Mouse (Mus musculus): ENCODE results near the gene Mrpl52.

Gene Mrpl52

GRCm38 (mm10) chr14:54475941-54476844 is 49.5 kb downstream of the Mrpl52 start, which contains the start of gene Rem2:
Gene Rem2, plus strand, starts transcription at chr14:54476100.
- DNase-seq: peak; percentile 92

- no peak for DNase-seq
Observed at GRCm38 (mm10) chr14:54477172-54477909, 50.6 kb downstream of the Mrpl52 start.
